Mouse (Mus musculus) macrophage (primary cell): ENCODE measurements around the gene Gm10697. TPM values are rescaled to one million over a fixed set of nuclear protein-coding genes. Genes with fewer than 3 reads are reported as not detected.
"Not testable (repeated sequence)": the region's sequence is repeated elsewhere in the genome, so short reads cannot be mapped to it uniquely, and the experiment has no call there.

ENCODE experiments used
- H3K27ac ChIP-seq: fragments of 350-480 bp; formaldehyde crosslinking; 2 replicates; pipeline ENCODE4 v1.9.0; 2021
- H3K36me3 ChIP-seq: fragments of 350-480 bp; formaldehyde crosslinking; 2 replicates; pipeline ENCODE4 v1.9.0; 2021; ENCODE audit errors: inconsistent target
- H3K4me3 ChIP-seq: fragments of 350-480 bp; formaldehyde crosslinking; 2 replicates; pipeline ENCODE4 v1.9.0; 2021; ENCODE audit errors: inconsistent target
- H3K79me2 ChIP-seq: fragments of 350-480 bp; formaldehyde crosslinking; 2 replicates; pipeline ENCODE4 v1.9.0; 2021; ENCODE audit errors: inconsistent target
- WGBS: methylation state at CpG from one replicate; pipeline ENCODE4 v1.1.7; 2026; ENCODE audit warnings: inconsistent platforms; ENCODE audit not compliant: missing documents; 5-methylcytosine and 5-hydroxymethylcytosine counted together
- polyA plus RNA-seq: library from polyadenylated mRNA; stranded (reverse); fragments of 250-400 nt; gene quantifications from 3 replicates; pipeline ENCODE4 v1.2.4, GENCODE M21; 2018; ENCODE audit warnings: inconsistent platforms
- total RNA-seq, 78 experiments: library from RNA; depleted of rRNA; stranded (reverse); fragments of 250-400 nt; gene quantifications; 1 replicate in 9 of 78; 2 replicates in 24 of 78; 3 replicates in 43 of 78; 4 replicates in 2 of 78; pipeline ENCODE4 v1.2.4; 2018; ENCODE audit warnings: inconsistent platforms in 56 of 78

Gene Gm10697
- not detected for total RNA-seq (2018; cell fraction: chromatin; rRNA removed)
- not detected for total RNA-seq (2018; cell fraction: cytosol; rRNA removed)
- total RNA-seq (2018; cell fraction: nucleus; rRNA removed), result not detected
- polyA plus RNA-seq, result not detected in 3 replicates

- WGBS, result no CpG with 5 or more reads among the region's 3 CpGs
- not testable (repeated sequence) for H3K4me3 ChIP-seq, H3K27ac ChIP-seq
Observed at GRCm38 (mm10) chr3:94072544-94072943, at the start of gene Gm10697. Gm10697 (minus strand) TSS chr3:94072644.

GRCm38 (mm10) chr3:94115071-94115470, 42.6 kb upstream of the Gm10697 start:
- WGBS, result 83% methylated on average over 1 of the region's 1 CpGs
- not testable (repeated sequence) for H3K36me3 ChIP-seq, H3K4me3 ChIP-seq, H3K79me2 ChIP-seq, H3K27ac ChIP-seq

More at GRCm38 (mm10) chr3:94072544-94072943, at the start of gene Gm10697:
- not testable (repeated sequence) for H3K79me2 ChIP-seq, H3K36me3 ChIP-seq

GRCm38 (mm10) chr3:94054785-94055184, 17.7 kb downstream of the Gm10697 start, which contains the start of gene Gm9125:
Gm9125 (minus strand) TSS chr3:94054885.
- not testable (repeated sequence) for H3K36me3 ChIP-seq, H3K4me3 ChIP-seq, H3K79me2 ChIP-seq, H3K27ac ChIP-seq
- 82% methylated on average over 1 of the region's 3 CpGs for WGBS

- not testable (repeated sequence) for H3K4me3 ChIP-seq, H3K79me2 ChIP-seq, H3K27ac ChIP-seq, H3K36me3 ChIP-seq
- WGBS, result no CpG with 5 or more reads among the region's 5 CpGs
Observed at GRCm38 (mm10) chr3:94049566-94050121, 22.8 kb downstream of the Gm10697 start.

- not testable (repeated sequence) for H3K36me3 ChIP-seq, H3K79me2 ChIP-seq, H3K27ac ChIP-seq, H3K4me3 ChIP-seq
- 86% methylated on average over 1 of the region's 1 CpGs for WGBS
Observed at GRCm38 (mm10) chr3:94038241-94038640, 34.2 kb downstream of the Gm10697 start.

- H3K36me3 ChIP-seq, H3K27ac ChIP-seq, H3K4me3 ChIP-seq, H3K79me2 ChIP-seq: not testable (repeated sequence)
- WGBS, result 73% methylated on average over 2 of the region's 18 CpGs
Observed at GRCm38 (mm10) chr3:94034400-94034799, 38.0 kb downstream of the Gm10697 start.

Other genes starting within 250 kb of the Gm10697 start
- not detected in 3 replicates for gene Tdpoz3, start 246.6 kb downstream of the Gm10697 start, polyA plus RNA-seq
- gene Gm9117, start 129.1 kb downstream of the Gm10697 start, polyA plus RNA-seq, result not detected in 3 replicates
- not detected in 3 replicates for gene Tdpoz5, start 111.3 kb downstream of the Gm10697 start, polyA plus RNA-seq
- not detected in 3 replicates for gene Gm9125, start 17.8 kb downstream of the Gm10697 start, polyA plus RNA-seq
- not detected in 3 replicates for gene Gm10696, start 105.5 kb upstream of the Gm10697 start, polyA plus RNA-seq
- gene Gm5286, start 124.1 kb upstream of the Gm10697 start, polyA plus RNA-seq, result not detected in 3 replicates
- gene Gm4778, start 191.4 kb upstream of the Gm10697 start, polyA plus RNA-seq, result not detected in 3 replicates
- gene Them4, start 237.4 kb upstream of the Gm10697 start, polyA plus RNA-seq, result 1.5 to 3.5 TPM (median 2.9 TPM) in 3 replicates